Mouse (Mus musculus): ENCODE measurements around the gene Rpl36. TPM values are rescaled to one million over a fixed set of nuclear protein-coding genes. Genes with fewer than 3 reads are reported as not detected.

The Rpl36 gene
- polyA plus RNA-seq, 1 experiment from 2014 or later, result 1,436 TPM

DNA sequence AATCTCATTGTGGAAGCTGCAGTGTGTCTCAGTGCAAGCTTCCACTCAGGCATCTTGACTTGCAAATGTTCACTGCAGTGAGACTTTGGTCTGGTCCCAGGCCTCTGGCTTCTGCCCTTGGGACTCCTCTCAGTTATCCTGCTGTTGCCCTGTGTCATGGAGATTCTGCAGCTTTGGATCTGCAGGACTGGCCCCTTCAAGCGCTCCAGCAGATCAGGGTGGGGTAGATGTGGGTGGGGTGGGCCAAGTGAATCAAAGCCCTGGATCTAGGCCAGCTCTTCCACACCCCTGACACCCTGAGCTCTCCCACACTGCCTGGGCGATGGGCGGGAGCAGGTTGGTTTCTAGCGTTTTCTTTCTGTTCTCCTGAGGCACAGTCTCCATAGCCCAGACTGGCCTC is 18.6 kb downstream of the Rpl36 start:
- Histone ChIP-seq H3K9ac (replicated peaks) (no peak overlapping the region), H3K4me3 (ENCODE audit: low read depth, low read length) (no peak overlapping the region), H3K9me3 (ENCODE audit: low read length) (no peaks in the 10 kb centered on the region), H3K4me2 (ENCODE audit: low read depth, low read length) (no peak overlapping the region), H3K4me1 (ENCODE audit: insufficient read depth) (peaks cover 12% of the 10 kb centered on the region), H3K27ac (ENCODE audit: low read depth) (no peak overlapping the region), H3K36me3 (replicated peaks; ENCODE audit: insufficient read depth, low read length) (no peaks in the 10 kb centered on the region), H3K27me3 (ENCODE audit: insufficient read depth, low read length) (no peaks in the 10 kb centered on the region)
- no peak for TF ChIP-seq CTCF (IDR thresholded peaks at IDR 0.05; ENCODE audit: low read depth)
- TF ChIP-seq EP300 (IDR thresholded peaks at IDR 0.05; ENCODE audit: low read depth), result no peak
- ATAC-seq (no peak), DNase-seq (no peak)
- 52% methylated on average over 4 of the region's 4 CpGs for WGBS (ENCODE audit: insufficient replicate concordance)

DNA sequence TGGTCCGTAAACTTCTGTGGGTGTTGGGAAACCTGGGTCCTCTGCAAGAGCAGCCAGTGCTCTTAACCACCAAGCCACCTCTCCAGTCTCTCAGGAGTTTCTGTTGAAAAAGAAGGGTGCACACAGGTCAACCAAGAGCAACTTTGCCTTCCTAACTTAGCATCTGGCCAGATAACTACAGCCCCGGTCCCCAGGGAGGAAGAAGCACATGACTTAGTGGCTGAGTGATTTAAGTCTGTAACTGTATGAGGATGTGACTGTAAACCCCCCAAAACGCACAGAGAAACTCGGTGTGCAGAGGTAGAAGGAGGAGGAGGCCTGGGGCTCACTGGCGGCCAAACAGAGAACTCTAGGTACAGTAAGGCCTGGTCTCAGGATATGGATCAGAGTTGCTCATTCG is 20.8 kb downstream of the Rpl36 start:
- Histone ChIP-seq H3K9me3 (ENCODE audit: low read length) (no peaks in the 10 kb centered on the region), H3K4me3 (ENCODE audit: low read depth, low read length) (no peak overlapping the region), H3K36me3 (replicated peaks; ENCODE audit: insufficient read depth, low read length) (no peaks in the 10 kb centered on the region), H3K27me3 (ENCODE audit: insufficient read depth, low read length) (no peaks in the 10 kb centered on the region), H3K4me2 (ENCODE audit: low read depth, low read length) (no peak overlapping the region), H3K27ac (ENCODE audit: low read depth) (no peak overlapping the region), H3K4me1 (ENCODE audit: insufficient read depth) (no peaks in the 10 kb centered on the region), H3K9ac (replicated peaks) (no peak overlapping the region)
- ATAC-seq (peak; percentile 40), DNase-seq (no peak)
- TF ChIP-seq EP300 (IDR thresholded peaks at IDR 0.05; ENCODE audit: low read depth), result no peak
- no peak for TF ChIP-seq CTCF (IDR thresholded peaks at IDR 0.05; ENCODE audit: low read depth)
- 58% methylated on average over 6 of the region's 6 CpGs for WGBS (ENCODE audit: insufficient replicate concordance)

DNA sequence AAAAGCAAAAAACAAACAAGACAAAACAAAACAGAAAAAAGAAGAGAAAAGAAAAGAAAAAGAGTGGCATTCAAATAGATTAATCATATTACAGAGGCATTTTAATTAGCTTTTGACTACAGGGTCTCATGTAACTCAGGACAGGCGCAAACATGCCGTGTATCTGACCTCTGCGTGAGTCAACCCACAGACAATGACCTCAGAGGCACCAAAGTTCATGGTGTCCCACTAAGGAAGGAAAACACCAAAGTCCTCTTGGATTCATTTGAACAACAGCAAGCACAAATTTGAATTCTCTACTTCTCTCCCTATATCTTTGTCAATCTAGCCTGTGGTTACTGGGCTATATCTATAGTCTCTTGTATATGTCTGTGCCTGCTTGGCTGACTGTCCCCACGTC is 30.0 kb downstream of the Rpl36 start:
- Histone ChIP-seq H3K27ac (ENCODE audit: low read depth) (peak overlapping the region; percentile 53), H3K27me3 (ENCODE audit: insufficient read depth, low read length) (no peaks in the 10 kb centered on the region), H3K9ac (replicated peaks) (no peak overlapping the region), H3K9me3 (ENCODE audit: low read length) (no peaks in the 10 kb centered on the region), H3K4me3 (ENCODE audit: low read depth, low read length) (no peak overlapping the region), H3K4me1 (ENCODE audit: insufficient read depth) (no peaks in the 10 kb centered on the region), H3K36me3 (replicated peaks; ENCODE audit: insufficient read depth, low read length) (no peaks in the 10 kb centered on the region), H3K4me2 (ENCODE audit: low read depth, low read length) (no peak overlapping the region)
- WGBS (ENCODE audit: insufficient replicate concordance), result 54% methylated on average over 4 of the region's 4 CpGs
- ATAC-seq (peak; percentile 72), DNase-seq (no peak)
- TF ChIP-seq EP300 (IDR thresholded peaks at IDR 0.05; ENCODE audit: low read depth) (no peak), CTCF (IDR thresholded peaks at IDR 0.05; ENCODE audit: low read depth) (no peak)

DNA sequence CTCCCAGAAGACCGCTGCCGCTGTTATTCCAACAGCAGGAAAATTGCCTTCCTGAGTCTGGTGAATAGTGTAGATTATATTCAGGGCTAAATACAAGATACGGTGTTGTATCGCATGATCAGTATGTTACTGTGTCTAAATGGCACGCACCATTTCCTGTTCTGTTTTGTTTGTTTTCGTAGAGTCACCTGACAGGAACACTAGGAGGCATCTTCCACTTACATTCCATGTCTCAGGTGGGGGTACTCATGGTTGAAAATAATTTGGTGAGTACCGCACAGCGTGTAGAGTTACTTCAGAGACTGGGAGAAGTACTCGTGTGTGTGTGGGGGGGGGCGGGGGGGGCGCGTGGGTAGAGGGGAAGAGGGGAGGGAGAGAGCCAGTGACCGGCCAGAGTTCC is 34.3 kb downstream of the Rpl36 start:
- Histone ChIP-seq H3K9ac (replicated peaks) (no peak overlapping the region), H3K27me3 (ENCODE audit: insufficient read depth, low read length) (no peaks in the 10 kb centered on the region), H3K27ac (ENCODE audit: low read depth) (no peak overlapping the region), H3K36me3 (replicated peaks; ENCODE audit: insufficient read depth, low read length) (no peaks in the 10 kb centered on the region), H3K4me3 (ENCODE audit: low read depth, low read length) (no peak overlapping the region), H3K4me1 (ENCODE audit: insufficient read depth) (no peaks in the 10 kb centered on the region), H3K9me3 (ENCODE audit: low read length) (no peaks in the 10 kb centered on the region), H3K4me2 (ENCODE audit: low read depth, low read length) (no peak overlapping the region)
- 56% methylated on average over 10 of the region's 13 CpGs for WGBS (ENCODE audit: insufficient replicate concordance)
- no peak for TF ChIP-seq CTCF (IDR thresholded peaks at IDR 0.05; ENCODE audit: low read depth)
- no peak for TF ChIP-seq EP300 (IDR thresholded peaks at IDR 0.05; ENCODE audit: low read depth)
- DNase-seq (no peak), ATAC-seq (no peak)

DNA sequence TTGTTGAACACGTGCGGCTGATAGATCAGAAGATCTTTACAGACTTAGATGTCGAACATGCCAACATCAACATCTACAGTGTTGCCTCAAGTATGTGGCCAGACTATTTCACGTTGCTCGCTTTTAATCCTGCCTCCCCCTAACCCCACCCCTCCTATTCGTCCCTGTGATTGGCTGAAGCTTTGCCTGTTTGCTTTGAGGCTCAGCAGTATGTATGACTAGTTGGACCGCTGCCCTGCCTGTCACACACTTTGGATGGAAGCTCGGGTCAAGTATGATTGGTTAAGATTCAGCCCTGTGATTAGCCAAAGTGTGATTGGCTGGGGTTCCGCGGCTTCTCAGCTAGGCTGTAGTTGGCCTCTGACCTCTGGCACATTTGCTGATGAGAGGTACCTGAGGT is 38.6 kb downstream of the Rpl36 start:
- peak; percentile 79 for DNase-seq
- no peak overlapping the region for H3K9ac ChIP-seq (replicated peaks)
- 31% methylated on average over 10 of the region's 10 CpGs for WGBS (ENCODE audit: insufficient replicate concordance)
- H3K4me1 ChIP-seq (ENCODE audit: insufficient read depth), result no peaks in the 10 kb centered on the region
- no peaks in the 10 kb centered on the region for H3K27me3 ChIP-seq (ENCODE audit: insufficient read depth, low read length)
- H3K27ac ChIP-seq (ENCODE audit: low read depth), result peak overlapping the region; percentile 77
- ATAC-seq, result peak; percentile 97
- no peak overlapping the region for H3K4me3 ChIP-seq (ENCODE audit: low read depth, low read length)
- no peaks in the 10 kb centered on the region for H3K36me3 ChIP-seq (replicated peaks; ENCODE audit: insufficient read depth, low read length)
- H3K9me3 ChIP-seq (ENCODE audit: low read length), result no peaks in the 10 kb centered on the region
- H3K4me2 ChIP-seq (ENCODE audit: low read depth, low read length), result no peak overlapping the region
- peak; percentile 56 for TF ChIP-seq EP300 (IDR thresholded peaks at IDR 0.05; ENCODE audit: low read depth)
- no peak for TF ChIP-seq CTCF (IDR thresholded peaks at IDR 0.05; ENCODE audit: low read depth)

DNA sequence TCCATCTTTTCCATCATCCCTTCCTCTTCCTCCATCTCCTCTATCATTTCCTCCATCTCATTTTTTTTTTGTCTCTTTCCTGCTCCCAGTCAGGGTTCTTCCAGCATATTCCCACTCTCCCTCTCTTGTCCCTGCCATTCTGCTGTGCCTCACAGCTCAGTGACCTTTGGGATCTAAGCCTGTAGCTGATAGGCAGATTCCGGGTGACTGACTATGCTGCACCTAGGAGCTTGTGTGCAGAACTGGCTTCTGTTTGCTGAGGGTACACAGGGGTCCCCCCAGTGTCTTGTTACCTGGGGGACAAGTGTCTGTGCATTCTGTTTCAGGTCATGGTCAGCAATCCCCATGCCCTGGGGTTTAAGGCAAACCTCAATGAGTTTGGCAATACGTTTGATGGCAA is 41.6 kb downstream of the Rpl36 start:
- DNase-seq (no peak), ATAC-seq (no peak)
- WGBS (ENCODE audit: insufficient replicate concordance), result 64% methylated on average over 2 of the region's 2 CpGs
- Histone ChIP-seq H3K9me3 (ENCODE audit: low read length) (no peaks in the 10 kb centered on the region), H3K4me1 (ENCODE audit: insufficient read depth) (no peaks in the 10 kb centered on the region), H3K27ac (ENCODE audit: low read depth) (no peak overlapping the region), H3K9ac (replicated peaks) (no peak overlapping the region), H3K4me2 (ENCODE audit: low read depth, low read length) (no peak overlapping the region), H3K27me3 (ENCODE audit: insufficient read depth, low read length) (no peaks in the 10 kb centered on the region), H3K36me3 (replicated peaks; ENCODE audit: insufficient read depth, low read length) (no peaks in the 10 kb centered on the region), H3K4me3 (ENCODE audit: low read depth, low read length) (no peak overlapping the region)
- TF ChIP-seq EP300 (IDR thresholded peaks at IDR 0.05; ENCODE audit: low read depth) (no peak), CTCF (IDR thresholded peaks at IDR 0.05; ENCODE audit: low read depth) (no peak)

DNA sequence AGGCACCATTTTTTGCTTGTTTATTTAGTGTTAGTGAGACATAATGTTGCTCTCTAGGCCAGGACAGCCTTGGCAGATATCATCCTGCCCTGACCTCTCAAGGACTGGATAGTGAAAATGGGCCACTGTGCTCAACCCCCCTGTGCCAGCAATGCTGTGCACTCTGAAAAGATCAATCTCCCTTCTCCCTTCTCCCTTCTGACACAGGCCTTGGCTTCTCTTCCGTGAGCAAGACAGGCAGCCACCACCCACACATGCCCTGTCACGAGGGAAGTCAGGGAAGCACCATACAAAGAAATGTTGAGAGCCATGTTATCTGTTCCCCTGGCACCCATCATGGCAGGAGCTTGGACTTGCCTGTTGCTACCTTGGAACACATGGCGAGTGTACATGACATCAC is 42.1 kb downstream of the Rpl36 start:
- TF ChIP-seq CTCF (IDR thresholded peaks at IDR 0.05; ENCODE audit: low read depth) (no peak), EP300 (IDR thresholded peaks at IDR 0.05; ENCODE audit: low read depth) (no peak)

More for the DNA sequence above, 42.1 kb downstream of the Rpl36 start:
- Histone ChIP-seq H3K4me2 (ENCODE audit: low read depth, low read length) (no peak overlapping the region), H3K4me1 (ENCODE audit: insufficient read depth) (no peaks in the 10 kb centered on the region), H3K9me3 (ENCODE audit: low read length) (no peaks in the 10 kb centered on the region), H3K27ac (ENCODE audit: low read depth) (no peak overlapping the region), H3K9ac (replicated peaks) (no peak overlapping the region; the same call in 1 of the 2 replicates), H3K36me3 (replicated peaks; ENCODE audit: insufficient read depth, low read length) (no peaks in the 10 kb centered on the region), H3K27me3 (ENCODE audit: insufficient read depth, low read length) (no peaks in the 10 kb centered on the region), H3K4me3 (ENCODE audit: low read depth, low read length) (no peak overlapping the region)
- WGBS (ENCODE audit: insufficient replicate concordance), result 59% methylated on average over 3 of the region's 3 CpGs
- no peak for ATAC-seq
- DNase-seq, result no peak

All from liver, postnatal 0 days (tissue).